ENCODE assay signal across 8 mouse cellular contexts in the genomic region with DNA sequence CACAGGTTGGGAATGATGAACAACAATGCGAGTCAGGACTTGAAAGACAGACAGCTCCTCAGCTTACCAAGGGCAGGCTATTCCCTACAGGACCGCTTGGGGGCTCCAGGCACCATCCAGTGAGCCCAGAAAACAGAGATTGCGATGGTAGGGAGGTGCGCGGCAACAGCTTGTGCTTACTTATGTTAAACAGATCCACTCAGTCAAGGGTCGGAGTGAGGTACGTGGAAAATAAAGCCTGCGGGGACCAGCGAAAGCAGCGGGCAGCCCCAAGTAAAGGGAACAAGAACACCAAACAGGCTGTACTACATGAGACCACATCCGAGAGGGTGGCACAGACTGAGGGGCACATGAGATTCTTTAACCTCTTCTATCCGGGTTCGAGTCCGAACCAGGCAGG. TPM values are rescaled to one million over a fixed set of nuclear protein-coding genes. Genes with fewer than 3 reads are reported as not detected.
DNase-seq lines count a peak whose midpoint lies in the region; ATAC-seq lines count a peak whose summit lies in the region.

No protein-coding gene starts in this region.

- 0 out of 2 replicates have a peak, but pooled peaks cover 2% of the 10 kb centered on the region for H3K27me3 ChIP-seq in hindbrain, embryonic 13.5 days

- H3K9me3 ChIP-seq in hindbrain, embryonic 13.5 days = no peaks in the 10 kb centered on the region

- H3K4me1 ChIP-seq in hindbrain, embryonic 13.5 days (replicated peaks) = peaks cover 20% of the 10 kb centered on the region

- WGBS in hindbrain, embryonic 13.5 days = under 1% methylated on average over 14 of the region's 14 CpGs

- H3K4me3 ChIP-seq in hindbrain, embryonic 13.5 days = peak overlapping the region; percentile 62

- peak overlapping the region; percentile 98 for H3K9ac ChIP-seq in hindbrain, embryonic 13.5 days

- DNase-seq in NIH3T3 (ENCODE audit: low read depth) = peak; percentile 93
- DNase-seq in cerebellum, postnatal 10 days = peak; percentile 92 to 93
- peak; percentile 73 to 86 for DNase-seq in frontal cortex, postnatal 10 days (ENCODE audit: low spot score in 2 of 2)
- DNase-seq in layer of hippocampus, postnatal 36 days = peak; percentile 87
- DNase-seq in lung, postnatal 36 days = peak; percentile 95
- DNase-seq in retina, postnatal 1 day = peak; percentile 93
- DNase-seq in urinary bladder, adult 18-20 months (ENCODE audit: low spot score in 2 of 2) = peak; percentile 78 to 82

- peak; percentile 86 for ATAC-seq in hindbrain, embryonic 13.5 days (ENCODE audit: low FRiP score)

- peaks cover 13% of the 10 kb centered on the region for H3K36me3 ChIP-seq in hindbrain, embryonic 13.5 days

- H3K4me2 ChIP-seq in hindbrain, embryonic 13.5 days = peak overlapping the region; percentile 68

- H3K27ac ChIP-seq in hindbrain, embryonic 13.5 days = peak overlapping the region; percentile 96

RNA-seq across cellular contexts. Expression of a gene that starts 0.4 kb away (rescaled TPM):
- polyA plus RNA-seq in hindbrain, embryonic 13.5 days (2015; fragmentation: Nextera tagmentation; extraction: Ambion mirVana) = 444 TPM in 2 replicates
- total RNA-seq in layer of hippocampus, postnatal 36 days (2021) = 100 to 1,000 TPM in 1 of 2 experiments, 10 to 100 TPM in 1; 92.0 to 106 TPM

RNA-seq across cellular contexts. Expression of a gene that starts 16.0 kb away (rescaled TPM):
- not detected in 2 replicates for polyA plus RNA-seq in hindbrain, embryonic 13.5 days (2015; fragmentation: Nextera tagmentation; extraction: Ambion mirVana)
- total RNA-seq in layer of hippocampus, postnatal 36 days (2021) = under 1 TPM in 1 of 2 experiments, not detected in 1; 0.10 TPM

RNA-seq across cellular contexts. Expression of a gene that starts 26.4 kb away (rescaled TPM):
- 0.19 and 0.25 TPM in 2 replicates for polyA plus RNA-seq in hindbrain, embryonic 13.5 days (2015; fragmentation: Nextera tagmentation; extraction: Ambion mirVana)
- under 1 TPM; 0.35 to 0.66 TPM for total RNA-seq in layer of hippocampus, postnatal 36 days (2021)

RNA-seq across cellular contexts. Expression of a gene that starts 29.8 kb away (rescaled TPM):
- polyA plus RNA-seq in hindbrain, embryonic 13.5 days (2015; fragmentation: Nextera tagmentation; extraction: Ambion mirVana) = 6.4 and 6.7 TPM in 2 replicates
- total RNA-seq in layer of hippocampus, postnatal 36 days (2021) = 1,000 to 10,000 TPM; 1,091 to 1,130 TPM

RNA-seq across cellular contexts. Expression of a gene that starts 33.2 kb away (rescaled TPM):
- polyA plus RNA-seq in hindbrain, embryonic 13.5 days (2015; fragmentation: Nextera tagmentation; extraction: Ambion mirVana) = 0.19 TPM in 1 of 2 replicates, not detected in the other
- total RNA-seq in layer of hippocampus, postnatal 36 days (2021) = not detected

Comparison
In these comparisons a context has a peak if more than half of its experiments do, and no peak if none do; other contexts are left out.
1. Peak in every context shown above with its lines: DNase-seq, ATAC-seq, H3K4me3 ChIP-seq and H3K27ac ChIP-seq.